Mouse (Mus musculus): Measurements from ENCODE around the gene Nfat5.

DNA sequence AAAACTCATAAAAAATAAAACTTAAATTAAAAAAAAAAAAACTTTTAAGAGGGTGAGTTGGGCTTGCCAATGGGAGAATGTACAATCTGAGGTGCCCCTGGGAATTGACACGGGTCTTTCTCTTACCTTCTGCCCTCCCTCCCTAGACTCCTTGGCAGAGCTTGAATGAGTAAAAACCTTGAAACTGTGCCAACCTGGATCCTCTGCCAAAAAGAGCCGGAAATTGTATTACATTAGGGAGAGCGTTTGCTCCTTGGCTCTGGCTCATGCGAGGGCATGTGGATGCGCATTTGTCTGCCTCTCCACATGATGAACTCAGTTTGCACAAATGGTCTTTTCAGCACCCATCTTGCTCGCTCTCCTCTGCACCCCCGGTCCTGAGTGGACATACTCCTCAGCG lies 96.3 kb downstream of the Nfat5 start:
- TF ChIP-seq POLR2A (IDR thresholded peaks at IDR 0.05; ENCODE audit: insufficient read depth, low read depth, low read length) (no peak), EP300 (IDR thresholded peaks at IDR 0.05; ENCODE audit: insufficient read depth, low read depth, low read length) (no peak), CTCF (IDR thresholded peaks at IDR 0.05) (no peak)
